Mouse (Mus musculus) thymus, postnatal 36 days (tissue): ENCODE results near the gene Cutc.

Experiments
- DNase-seq, 2 experiments: peaks; one replicate each; pipeline ENCODE4 v3.0.0; 2022; ENCODE audit warnings: mixed read lengths in 2 of 2

Gene Cutc

GRCm38 (mm10) chr19:43801427-43802051 is 48.7 kb downstream of the Cutc start:
- DNase-seq: no peak

- no peak for DNase-seq
Measured at GRCm38 (mm10) chr19:43803866-43804265, 51.1 kb downstream of the Cutc start.

GRCm38 (mm10) chr19:43809331-43809730 is 56.5 kb downstream of the Cutc start:
- DNase-seq: no peak

GRCm38 (mm10) chr19:43811419-43811818 is 58.6 kb downstream of the Cutc start:
- DNase-seq: no peak

GRCm38 (mm10) chr19:43813315-43813714 is 60.5 kb downstream of the Cutc start:
- DNase-seq: no peak

GRCm38 (mm10) chr19:43815661-43816414 is 63.0 kb downstream of the Cutc start:
- DNase-seq: no peak
